Mouse (Mus musculus) right cerebral cortex, postnatal 36 days (tissue): ENCODE data around the gene Gm26620.

Source experiments
- DNase-seq, 2 experiments: peaks; one replicate each; pipeline ENCODE4 v3.0.0; 2022; ENCODE audit warnings: low spot score in 2 of 2, mixed read lengths in 1 of 2

Gm26620 gene

DNA sequence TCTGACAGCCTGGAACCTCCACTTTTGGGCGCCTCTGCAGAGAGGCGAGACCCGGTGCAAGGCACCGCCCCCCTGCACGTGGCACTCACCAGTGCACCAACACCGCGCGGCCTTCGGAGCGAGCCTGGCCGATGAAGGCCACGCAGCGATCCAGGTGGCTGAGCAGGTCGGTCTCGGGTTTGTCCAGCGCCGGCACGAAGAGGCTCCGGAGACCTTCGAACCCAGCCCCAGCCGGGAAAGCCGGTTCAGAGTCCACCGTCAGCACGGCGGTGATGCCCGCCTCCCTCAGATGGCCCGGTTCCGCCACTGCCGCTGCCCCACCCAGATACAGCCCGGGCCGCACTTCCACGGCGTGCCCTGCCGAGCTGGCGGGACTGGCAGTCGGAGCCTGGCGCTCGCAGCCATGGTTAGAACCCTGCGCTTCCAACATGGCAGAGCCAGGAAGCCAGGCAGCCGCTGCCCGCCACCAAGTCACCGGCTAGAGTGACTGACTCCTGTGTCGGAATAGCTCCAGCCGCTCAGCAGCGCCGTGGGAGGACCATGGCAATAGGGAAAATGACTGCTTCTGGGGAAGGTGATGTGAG is at the start of gene Gm26620, which contains the start of gene Dusp12:
Gene Gm26620 (plus strand): TSS at position 88 of the 584 bp plus-strand sequence.
Gene Dusp12 (minus strand): TSS at position 563 of the 584 bp plus-strand sequence.
- peak; percentile 88 to 91 for DNase-seq

DNA sequence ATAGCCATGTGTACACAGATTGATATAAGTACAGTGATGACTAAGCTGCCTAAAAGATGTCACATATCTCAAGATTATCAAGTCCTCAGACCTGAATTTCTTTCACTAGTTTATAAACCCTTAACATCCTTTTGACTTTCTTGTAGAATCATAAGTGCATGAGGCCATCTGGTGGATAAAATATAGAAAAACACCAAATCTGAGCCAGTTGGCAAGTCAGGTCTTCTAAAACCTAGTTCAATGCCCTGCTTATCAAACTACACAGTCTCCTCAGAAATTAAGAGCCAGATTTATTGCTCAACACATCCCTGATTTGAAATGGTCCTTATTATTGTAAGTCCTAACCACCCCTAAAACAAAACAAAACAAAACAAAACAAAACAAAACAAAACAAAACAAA is 45.2 kb upstream of the Gm26620 start:
- no peak for DNase-seq

DNA sequence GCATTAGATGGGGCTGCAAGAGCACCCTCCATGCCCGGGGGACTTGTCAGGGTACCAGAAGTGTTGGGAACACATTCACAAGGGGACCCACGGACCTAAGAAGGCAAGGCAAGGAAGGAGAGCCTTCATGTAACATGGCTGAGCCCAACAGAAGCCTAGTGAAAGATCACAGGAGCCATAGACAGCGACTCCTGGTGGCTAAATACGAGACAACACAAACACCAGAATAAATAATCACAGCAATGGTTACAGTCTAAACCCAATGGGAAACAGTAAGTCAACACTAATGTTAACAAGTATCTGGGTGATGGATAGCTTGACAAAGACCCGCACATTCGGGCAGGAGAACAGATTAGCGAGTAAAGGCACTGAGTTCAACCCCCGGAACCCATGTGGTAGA is 40.5 kb upstream of the Gm26620 start:
- DNase-seq, result no peak

DNA sequence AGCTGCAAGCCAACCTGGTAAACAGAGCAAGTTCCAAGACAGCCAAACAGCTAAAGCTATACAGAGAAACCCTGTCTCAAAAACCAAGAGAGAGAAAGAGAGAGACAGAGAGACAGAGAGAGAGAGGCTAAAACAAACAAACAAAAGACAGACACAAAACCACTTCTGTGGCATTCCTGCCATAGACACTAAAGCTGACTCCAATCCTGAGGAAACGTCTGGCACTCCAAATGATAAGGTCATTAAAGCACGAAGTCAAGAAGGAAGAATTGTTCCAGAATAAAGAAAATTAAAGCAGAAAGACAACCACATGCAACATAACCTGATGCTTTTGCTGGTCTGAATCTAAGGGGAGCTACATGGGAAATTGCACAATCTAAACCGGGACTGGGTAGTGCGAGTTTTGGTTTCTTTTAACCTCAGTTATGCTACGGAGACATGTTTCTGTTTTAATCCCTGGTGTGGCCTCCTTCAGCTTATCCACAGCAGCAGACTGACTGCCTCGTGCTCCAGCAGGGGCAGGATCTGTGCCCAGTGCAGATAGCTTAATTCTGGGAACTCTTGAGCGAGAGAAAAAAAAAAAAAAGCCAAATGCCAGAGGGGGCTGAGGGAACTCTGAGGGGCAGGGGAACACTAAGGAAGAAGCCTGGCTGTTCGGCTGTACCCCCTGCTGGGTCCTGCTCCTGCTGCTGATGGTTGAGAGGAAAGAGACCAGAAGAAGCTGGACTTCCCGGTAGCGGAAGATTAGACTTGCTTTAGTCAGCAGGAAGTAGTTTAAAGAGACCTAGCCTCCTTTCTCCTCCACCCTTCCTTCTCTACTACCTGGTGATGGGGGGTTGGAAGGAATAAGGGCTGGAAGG is 39.2 kb upstream of the Gm26620 start:
- DNase-seq, result no peak

DNA sequence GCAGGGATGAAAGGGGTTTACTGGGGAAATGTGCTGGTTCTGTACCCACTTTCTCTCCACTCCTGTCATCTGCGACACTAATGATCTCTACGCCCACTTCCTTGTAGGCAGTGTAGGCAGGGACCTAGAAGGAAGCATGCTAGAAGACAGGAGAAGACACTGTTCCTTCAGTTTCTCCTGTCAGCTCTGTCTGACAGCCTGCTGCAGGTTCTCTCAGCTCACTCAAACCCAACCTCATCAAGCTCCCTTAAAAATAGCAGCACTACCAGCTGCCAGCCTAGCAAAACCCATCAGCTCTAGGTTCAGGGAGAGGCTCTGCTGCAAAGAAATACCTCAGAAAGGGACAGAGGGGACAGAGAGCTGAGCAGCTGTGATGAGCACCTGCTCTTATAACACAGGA is 34.9 kb upstream of the Gm26620 start:
- DNase-seq, result peak in 1 of 2 experiments; percentile 43

DNA sequence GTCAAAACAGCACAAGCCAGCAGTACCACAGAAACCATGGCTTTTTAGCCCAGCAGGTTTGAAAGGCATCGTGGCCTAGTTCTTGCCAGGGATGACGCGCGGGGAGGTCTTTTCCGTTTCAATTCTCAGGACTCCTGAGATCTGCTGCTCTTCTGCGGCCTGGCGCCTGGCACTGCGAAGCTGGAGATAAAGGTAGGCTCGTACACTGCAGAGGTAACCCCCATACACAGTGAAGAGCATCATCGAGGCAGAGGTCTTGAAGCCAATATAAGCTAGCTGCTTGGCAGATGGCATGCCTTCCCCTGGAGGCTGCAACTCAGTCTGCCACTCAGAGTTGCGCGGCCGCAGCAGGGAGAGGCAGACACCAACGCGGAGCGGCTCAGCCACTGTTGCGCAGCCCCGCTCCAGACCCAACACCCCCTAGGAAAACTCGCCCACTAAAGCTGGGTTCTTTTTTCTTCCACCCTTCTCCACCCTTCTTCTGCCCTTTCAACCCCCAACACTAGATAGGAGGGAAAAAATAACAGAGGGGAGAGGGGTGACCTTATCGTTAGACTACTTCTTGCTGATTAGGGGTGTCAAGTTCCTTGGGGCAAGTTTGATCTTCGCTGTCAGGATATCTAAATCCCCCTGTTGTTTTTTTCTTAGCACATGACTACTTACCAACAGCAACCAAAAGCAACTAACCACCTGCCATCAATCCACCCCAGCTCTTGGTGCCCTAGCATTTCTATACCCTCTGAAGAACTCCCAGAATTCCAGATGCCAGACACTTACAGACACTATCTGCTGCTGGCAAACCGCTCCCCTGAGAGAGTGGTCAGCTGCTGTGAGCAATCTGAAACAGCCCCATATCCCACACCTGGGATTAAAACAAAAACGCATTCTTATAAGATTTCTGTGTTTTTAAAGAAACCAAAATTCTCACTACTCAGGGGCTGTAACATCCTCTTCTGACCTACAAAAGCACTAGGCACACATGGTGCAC is 33.9 kb upstream of the Gm26620 start:
- no peak for DNase-seq

DNA sequence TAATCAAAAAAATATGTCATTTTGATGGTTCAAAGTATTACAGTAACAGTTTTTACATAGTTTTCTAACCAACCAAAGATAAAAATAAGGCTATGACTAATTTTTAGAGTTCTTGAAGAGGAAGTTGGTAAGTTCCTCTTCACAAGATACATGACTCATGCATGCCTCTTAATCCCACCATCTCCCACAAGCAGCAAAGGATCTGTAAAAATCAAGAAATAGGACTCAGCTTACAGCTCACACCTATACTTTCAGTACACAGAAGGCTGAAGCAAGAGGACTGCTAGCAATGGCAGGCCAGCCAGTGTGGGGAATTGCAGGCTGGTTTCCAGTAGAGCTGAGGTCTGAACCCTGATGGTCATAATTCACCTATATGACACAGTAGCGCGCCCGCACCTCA is 31.3 kb upstream of the Gm26620 start:
- no peak for DNase-seq

DNA sequence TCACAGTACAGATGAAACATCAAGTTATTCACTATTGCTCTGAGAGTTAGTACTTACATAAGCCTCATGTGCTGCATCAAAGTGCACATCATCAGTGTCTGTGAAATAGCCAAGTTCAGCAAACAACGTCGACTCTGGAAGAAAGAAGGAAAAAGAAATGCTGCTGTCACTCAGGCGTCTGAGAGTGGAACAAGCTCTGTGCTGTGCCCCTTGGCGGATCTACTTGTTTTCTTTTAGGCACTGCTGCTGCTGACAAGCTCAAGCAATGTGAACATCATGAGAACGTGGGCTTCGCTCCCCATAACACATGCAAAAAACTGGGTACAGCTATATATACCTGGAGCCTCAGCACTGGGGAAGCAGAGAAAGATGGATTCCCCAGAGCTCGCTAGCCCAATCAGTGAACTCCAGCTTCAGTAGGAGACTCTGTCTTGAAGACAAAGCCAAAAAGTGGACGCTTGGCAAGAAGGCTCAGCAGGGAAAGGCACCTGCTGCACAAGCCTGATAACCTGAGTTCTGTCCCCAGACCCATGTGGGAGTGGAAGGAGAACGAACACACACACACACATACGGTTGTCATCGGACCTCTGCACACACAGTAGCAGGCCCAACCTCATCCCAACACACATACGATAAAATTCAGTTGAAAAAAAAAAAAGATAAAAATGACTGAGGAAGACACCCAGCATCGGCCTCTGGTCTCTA is 29.7 kb upstream of the Gm26620 start:
- DNase-seq, result peak in 1 of 2 experiments; percentile 44

DNA sequence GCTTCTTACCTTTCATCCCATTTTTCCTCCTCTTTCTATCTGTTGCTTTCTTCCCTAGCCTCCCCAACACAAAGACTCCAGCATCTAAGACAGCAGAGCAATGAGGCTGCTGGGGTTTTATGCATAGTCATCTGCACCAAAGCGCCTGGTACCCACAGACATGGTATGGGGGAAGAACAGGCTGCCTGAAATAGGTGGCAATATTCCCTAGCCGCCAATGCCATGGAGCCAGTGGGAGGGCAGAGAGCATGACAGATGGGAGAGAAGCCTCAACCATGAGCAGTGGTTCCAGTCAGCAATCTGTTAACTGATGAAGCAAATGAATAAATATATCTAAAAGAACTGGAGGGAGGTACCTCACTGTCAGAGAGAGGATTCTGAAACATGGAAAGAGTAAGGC is 27.5 kb upstream of the Gm26620 start:
- DNase-seq, result no peak

DNA sequence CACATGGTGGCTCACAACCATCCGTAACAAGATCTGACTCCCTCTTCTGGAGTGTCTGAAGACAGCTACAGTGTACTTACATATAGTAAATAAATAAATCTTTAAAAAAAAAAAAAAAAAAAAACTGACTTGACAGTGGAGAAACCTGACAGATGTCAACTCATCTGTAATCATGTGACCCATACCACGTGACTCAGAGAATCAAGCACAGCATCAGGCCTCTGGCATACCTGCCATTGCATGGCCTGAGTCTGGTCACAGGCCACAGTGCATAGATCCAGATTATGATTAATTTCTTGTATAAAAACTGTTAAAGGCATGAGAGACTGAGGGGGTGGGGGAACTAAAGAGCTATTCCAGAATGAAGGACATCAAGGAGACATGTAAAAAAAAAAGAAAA is 26.0 kb upstream of the Gm26620 start:
- no peak for DNase-seq

DNA sequence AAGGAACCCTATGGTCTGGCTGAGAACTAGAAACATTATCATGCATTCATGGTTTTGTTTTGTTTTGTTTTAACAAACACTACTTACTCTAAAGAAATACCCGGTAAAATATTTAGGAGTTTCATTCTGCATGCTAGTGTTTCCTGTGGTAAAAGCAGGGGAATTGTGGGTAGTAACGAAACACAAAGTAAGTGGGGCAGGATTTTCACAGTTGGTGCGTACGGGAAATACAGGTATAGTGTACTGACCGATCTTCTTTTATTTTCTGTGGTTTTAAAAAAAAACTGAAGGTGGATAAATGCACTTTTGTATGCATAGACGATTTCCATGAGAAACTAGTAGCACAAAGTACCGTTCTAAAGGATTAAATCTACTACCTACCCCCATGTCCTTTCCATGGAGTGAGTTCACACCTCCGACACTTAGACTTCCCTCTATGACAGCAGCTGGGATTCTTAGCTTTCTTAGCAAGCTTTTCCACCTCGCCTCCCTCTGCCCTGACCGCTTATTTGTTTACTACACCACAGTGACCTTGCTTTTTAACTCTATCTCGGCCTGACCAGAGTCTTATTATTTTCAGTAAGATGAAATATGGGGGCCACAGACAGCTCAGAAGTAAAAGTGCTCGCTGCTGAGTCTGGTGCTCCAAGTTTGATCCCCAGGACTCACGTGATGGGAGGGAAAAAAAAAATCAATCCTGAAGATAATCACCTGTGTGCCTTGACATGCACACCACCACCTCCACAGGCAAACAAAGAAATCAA is 23.0 kb upstream of the Gm26620 start:
- no peak for DNase-seq

DNA sequence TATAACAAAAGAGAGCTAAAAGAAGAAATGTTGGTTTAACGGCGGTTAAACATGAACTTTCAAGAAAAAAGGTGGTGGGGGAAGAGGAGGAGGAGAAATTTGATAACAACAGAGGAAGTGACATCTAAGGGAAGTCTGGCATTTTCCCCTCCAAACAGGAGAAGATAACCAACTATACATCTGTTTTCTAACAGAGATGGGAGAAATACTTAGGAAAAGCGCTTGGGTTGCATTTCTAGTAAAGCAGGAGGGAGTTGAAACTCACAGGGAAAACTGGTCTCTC is 22.5 kb upstream of the Gm26620 start:
- no peak for DNase-seq

DNA sequence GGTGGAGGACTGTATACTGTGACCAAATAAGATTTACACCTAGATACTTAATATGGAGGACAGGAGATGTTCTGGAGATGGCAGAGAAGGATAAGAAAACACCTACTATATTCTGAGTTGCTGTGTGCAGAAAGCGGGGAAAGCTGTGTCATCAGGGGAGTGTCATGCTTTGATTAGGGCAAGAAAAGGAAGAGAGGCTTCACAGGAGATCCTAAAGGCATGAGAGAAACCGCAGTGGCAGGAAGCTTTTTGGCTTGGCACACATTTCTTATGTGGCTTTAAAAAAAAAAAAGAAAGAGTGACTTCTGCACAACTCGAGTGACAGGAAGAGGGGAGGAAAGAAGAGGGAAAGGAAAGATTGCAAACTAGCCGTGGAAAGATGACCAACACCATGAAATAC is 21.8 kb upstream of the Gm26620 start:
- DNase-seq, result no peak

DNA sequence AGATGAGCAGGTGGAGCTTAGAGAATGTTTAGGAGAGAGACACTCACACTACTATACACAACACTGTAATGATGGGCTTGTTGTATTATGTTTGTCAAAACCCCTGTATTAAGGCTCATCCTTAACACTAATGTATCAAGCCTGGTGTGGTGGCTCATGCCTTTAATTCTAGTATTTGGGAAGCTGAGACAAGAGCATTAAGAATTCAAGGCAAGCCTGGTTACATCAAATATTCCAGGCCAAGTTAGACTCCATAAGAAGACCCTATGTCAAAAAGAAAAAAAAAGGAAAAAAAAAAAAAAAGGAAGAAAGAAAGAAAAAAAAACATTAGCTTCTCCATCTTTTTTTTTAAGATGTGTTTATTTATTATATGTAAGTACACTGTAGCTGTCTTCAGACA is 20.6 kb upstream of the Gm26620 start:
- DNase-seq, result no peak

DNA sequence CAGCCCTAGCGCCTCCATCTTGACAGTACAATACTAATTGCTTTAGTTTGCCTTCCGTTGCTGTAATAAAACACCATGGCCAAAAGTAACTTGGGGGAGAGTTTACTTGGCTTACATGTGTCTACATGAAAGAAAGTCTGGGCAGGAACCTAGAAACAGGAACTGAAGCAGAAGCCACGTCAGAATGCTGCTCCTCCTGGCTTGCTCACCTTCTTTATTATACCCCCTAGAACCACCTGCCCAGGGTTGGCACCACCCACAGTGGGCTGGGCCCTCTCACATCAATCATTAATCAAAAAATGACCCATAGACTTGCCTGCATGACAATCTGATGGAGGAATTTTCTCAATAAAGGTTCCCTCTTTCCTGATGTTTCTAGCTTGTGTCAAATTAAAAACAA is 20.1 kb upstream of the Gm26620 start:
- no peak for DNase-seq

DNA sequence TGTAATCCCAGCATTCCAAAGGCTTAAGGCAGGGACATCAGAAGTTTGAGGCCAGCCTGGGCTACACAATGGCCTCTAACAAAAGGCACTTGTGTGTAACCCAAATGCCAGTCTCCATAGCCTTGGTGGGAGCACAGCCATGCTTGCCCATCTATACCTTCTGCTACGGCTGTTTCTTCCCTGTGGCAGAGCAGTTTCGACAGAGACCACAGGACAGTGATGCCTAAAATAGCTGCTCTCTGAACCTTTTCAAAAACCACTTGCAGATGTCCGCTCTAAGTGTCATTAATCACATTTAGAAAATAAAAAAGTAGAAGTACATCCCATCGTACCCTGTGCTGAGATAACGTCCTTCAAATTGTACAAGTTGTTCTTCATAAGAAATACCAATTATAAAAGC is 19.5 kb upstream of the Gm26620 start:
- DNase-seq, result no peak

DNA sequence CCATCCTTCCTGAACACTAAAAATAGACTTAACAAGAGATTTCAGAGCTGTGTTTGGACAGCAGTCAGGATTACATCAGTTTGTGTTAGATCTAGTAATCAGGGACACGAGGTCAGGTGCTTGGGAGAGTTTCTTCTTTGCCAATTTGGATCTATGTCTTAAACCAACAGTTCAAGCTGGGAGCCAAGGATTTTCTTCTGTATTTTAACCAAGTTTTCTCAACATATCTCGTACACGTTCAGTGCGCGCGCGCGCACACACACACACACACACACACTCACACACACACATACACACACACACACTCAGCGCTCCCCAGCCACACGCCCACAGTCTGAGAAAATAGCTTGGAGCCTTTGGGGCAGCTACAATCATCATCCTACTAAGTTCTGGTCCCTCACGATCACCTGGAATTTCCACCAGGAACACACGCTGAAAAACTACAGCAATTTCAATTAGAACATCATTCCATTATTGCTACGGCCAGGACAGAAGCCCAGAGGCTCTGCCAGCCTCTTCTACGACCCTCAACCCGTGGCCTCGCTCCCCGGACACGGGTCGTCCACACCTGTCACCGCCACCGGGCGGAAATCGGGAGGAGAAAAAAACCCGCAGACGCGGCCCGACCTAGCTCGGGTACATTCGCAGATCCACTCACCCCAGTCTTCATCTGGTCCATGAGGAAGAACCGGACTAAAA is 17.7 kb upstream of the Gm26620 start:
- DNase-seq, result no peak

DNA sequence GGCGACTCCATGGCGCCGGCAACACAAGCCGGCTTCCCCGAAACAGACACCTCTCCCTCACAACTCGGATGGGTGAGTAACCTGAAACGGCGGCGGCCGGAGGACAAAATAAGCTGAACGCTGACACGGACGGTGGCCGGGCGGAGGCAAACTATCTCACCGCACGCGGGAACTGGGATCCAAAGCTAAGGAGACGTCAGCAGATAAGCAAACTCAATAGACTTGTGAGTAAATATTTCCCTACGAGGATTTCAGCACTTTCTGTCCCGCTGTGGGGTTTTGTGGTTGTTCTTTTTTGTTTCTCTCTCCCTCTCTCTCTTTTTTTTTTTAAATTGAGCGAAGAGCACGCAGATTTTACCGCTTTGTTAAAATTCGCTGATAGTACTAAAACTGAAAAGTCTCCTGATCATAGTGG is 17.2 kb upstream of the Gm26620 start, which contains the start of gene Atf6:
Gene Atf6 (minus strand): TSS at position 81 of the 415 bp plus-strand sequence.
- peak; percentile 91 to 95 for DNase-seq

DNA sequence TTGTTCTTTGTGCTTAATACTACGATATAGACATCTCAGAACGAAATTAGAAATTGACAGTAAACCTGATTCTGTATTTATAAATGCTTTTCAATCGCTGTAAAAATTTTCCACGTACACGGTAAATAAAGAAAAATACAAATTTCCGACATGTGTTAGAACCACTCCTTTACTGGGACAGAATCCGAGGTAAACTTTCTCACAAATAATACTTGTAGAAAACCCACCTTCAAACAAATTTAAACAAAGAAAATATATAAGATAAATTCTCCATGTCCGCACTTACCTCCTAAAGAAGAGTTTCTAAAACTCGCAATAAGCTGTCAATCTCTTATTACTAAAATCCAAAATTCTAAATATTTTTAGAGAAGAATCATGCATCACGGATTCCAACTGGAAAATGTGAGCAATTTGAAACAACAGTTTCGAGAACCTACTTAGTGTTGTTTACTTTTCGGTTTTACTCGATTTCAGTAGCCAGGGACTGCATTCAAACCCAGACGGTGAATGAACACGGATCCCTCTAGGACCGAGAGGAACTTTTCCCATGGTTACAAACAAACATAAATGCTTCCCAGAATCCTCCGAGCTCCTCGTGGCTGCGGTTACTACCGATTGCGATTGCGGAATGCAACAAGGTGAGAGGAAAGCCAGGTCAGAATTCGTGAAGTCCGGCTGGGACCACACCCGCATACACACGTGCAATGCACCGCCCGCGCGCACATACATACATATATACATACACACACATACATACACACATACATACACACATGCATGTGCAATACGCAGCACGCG is 16.6 kb upstream of the Gm26620 start:
- peak; percentile 68 to 86 for DNase-seq
